Mouse (Mus musculus): Measurements from ENCODE around the gene Sort1. TPM values are rescaled to one million over a fixed set of nuclear protein-coding genes. Genes with fewer than 3 reads are reported as not detected.

The Sort1 gene
- polyA plus RNA-seq, 1 experiment, result 16.5 TPM

GRCm38 (mm10) chr3:108303683-108304082 lies 19.8 kb downstream of the Sort1 start:
- H3K4me3 ChIP-seq (ENCODE audit: control insufficient read depth, insufficient read depth, low read length), result no peak overlapping the region
- TF ChIP-seq CTCF (IDR thresholded peaks at IDR 0.05; ENCODE audit: borderline replicate concordance, control insufficient read depth, extremely low read depth, insufficient read depth, low read length, poor library complexity), result no peak
- no peak for TF ChIP-seq POLR2A (IDR thresholded peaks at IDR 0.05; ENCODE audit: control insufficient read depth, extremely low read depth, insufficient read depth, low read length, poor library complexity)
- no peak for DNase-seq
- H3K27me3 ChIP-seq (ENCODE audit: control insufficient read depth, insufficient read depth, low read length), result no peaks in the 10 kb centered on the region
- no peaks in the 10 kb centered on the region for H3K36me3 ChIP-seq (ENCODE audit: control insufficient read depth, insufficient read depth, low read length)
- no peaks in the 10 kb centered on the region for H3K4me1 ChIP-seq (replicated peaks; ENCODE audit: control insufficient read depth, insufficient read depth, low read length)
- H3K27ac ChIP-seq (ENCODE audit: control insufficient read depth, insufficient read depth, low read length), result no peak overlapping the region
- over 99% methylated on average over 8 of the region's 8 CpGs for WGBS

- Histone ChIP-seq H3K4me1 (replicated peaks; ENCODE audit: control insufficient read depth, insufficient read depth, low read length) (no peaks in the 10 kb centered on the region), H3K4me3 (ENCODE audit: control insufficient read depth, insufficient read depth, low read length) (no peak overlapping the region), H3K27ac (ENCODE audit: control insufficient read depth, insufficient read depth, low read length) (no peak overlapping the region), H3K36me3 (ENCODE audit: control insufficient read depth, insufficient read depth, low read length) (no peaks in the 10 kb centered on the region), H3K27me3 (ENCODE audit: control insufficient read depth, insufficient read depth, low read length) (no peaks in the 10 kb centered on the region)
- TF ChIP-seq POLR2A (IDR thresholded peaks at IDR 0.05; ENCODE audit: control insufficient read depth, extremely low read depth, insufficient read depth, low read length, poor library complexity) (no peak), CTCF (IDR thresholded peaks at IDR 0.05; ENCODE audit: borderline replicate concordance, control insufficient read depth, extremely low read depth, insufficient read depth, low read length, poor library complexity) (no peak)
- no peak for DNase-seq
- WGBS, result 92% methylated on average over 4 of the region's 4 CpGs
These were observed 20.9 kb downstream of the Sort1 start for GRCm38 (mm10) chr3:108304747-108305146.

GRCm38 (mm10) chr3:108306387-108306786 lies 22.5 kb downstream of the Sort1 start:
- Histone ChIP-seq H3K4me1 (replicated peaks; ENCODE audit: control insufficient read depth, insufficient read depth, low read length) (no peaks in the 10 kb centered on the region), H3K27ac (ENCODE audit: control insufficient read depth, insufficient read depth, low read length) (no peak overlapping the region), H3K36me3 (ENCODE audit: control insufficient read depth, insufficient read depth, low read length) (no peaks in the 10 kb centered on the region), H3K27me3 (ENCODE audit: control insufficient read depth, insufficient read depth, low read length) (no peaks in the 10 kb centered on the region), H3K4me3 (ENCODE audit: control insufficient read depth, insufficient read depth, low read length) (no peak overlapping the region)
- TF ChIP-seq CTCF (IDR thresholded peaks at IDR 0.05; ENCODE audit: borderline replicate concordance, control insufficient read depth, extremely low read depth, insufficient read depth, low read length, poor library complexity) (no peak), POLR2A (IDR thresholded peaks at IDR 0.05; ENCODE audit: control insufficient read depth, extremely low read depth, insufficient read depth, low read length, poor library complexity) (no peak)
- DNase-seq, result no peak
- WGBS, result 96% methylated on average over 3 of the region's 3 CpGs

GRCm38 (mm10) chr3:108307485-108307884 lies 23.6 kb downstream of the Sort1 start:
- no peak for TF ChIP-seq CTCF (IDR thresholded peaks at IDR 0.05; ENCODE audit: borderline replicate concordance, control insufficient read depth, extremely low read depth, insufficient read depth, low read length, poor library complexity)
- TF ChIP-seq POLR2A (IDR thresholded peaks at IDR 0.05; ENCODE audit: control insufficient read depth, extremely low read depth, insufficient read depth, low read length, poor library complexity), result no peak
- Histone ChIP-seq H3K27me3 (ENCODE audit: control insufficient read depth, insufficient read depth, low read length) (no peaks in the 10 kb centered on the region), H3K36me3 (ENCODE audit: control insufficient read depth, insufficient read depth, low read length) (no peaks in the 10 kb centered on the region), H3K27ac (ENCODE audit: control insufficient read depth, insufficient read depth, low read length) (no peak overlapping the region), H3K4me3 (ENCODE audit: control insufficient read depth, insufficient read depth, low read length) (no peak overlapping the region), H3K4me1 (replicated peaks; ENCODE audit: control insufficient read depth, insufficient read depth, low read length) (no peaks in the 10 kb centered on the region)
- no peak for DNase-seq
- 95% methylated on average over 6 of the region's 6 CpGs for WGBS

- H3K4me1 ChIP-seq (replicated peaks; ENCODE audit: control insufficient read depth, insufficient read depth, low read length), result no peaks in the 10 kb centered on the region
- no peaks in the 10 kb centered on the region for H3K27me3 ChIP-seq (ENCODE audit: control insufficient read depth, insufficient read depth, low read length)
- no peak for TF ChIP-seq POLR2A (IDR thresholded peaks at IDR 0.05; ENCODE audit: control insufficient read depth, extremely low read depth, insufficient read depth, low read length, poor library complexity)
- no peak for TF ChIP-seq CTCF (IDR thresholded peaks at IDR 0.05; ENCODE audit: borderline replicate concordance, control insufficient read depth, extremely low read depth, insufficient read depth, low read length, poor library complexity)
- no peaks in the 10 kb centered on the region for H3K36me3 ChIP-seq (ENCODE audit: control insufficient read depth, insufficient read depth, low read length)
- H3K4me3 ChIP-seq (ENCODE audit: control insufficient read depth, insufficient read depth, low read length), result no peak overlapping the region
- no peak overlapping the region for H3K27ac ChIP-seq (ENCODE audit: control insufficient read depth, insufficient read depth, low read length)
- no peak for DNase-seq
These were observed 27.0 kb downstream of the Sort1 start for GRCm38 (mm10) chr3:108310921-108311341.

- Histone ChIP-seq H3K4me1 (replicated peaks; ENCODE audit: control insufficient read depth, insufficient read depth, low read length) (no peaks in the 10 kb centered on the region), H3K27me3 (ENCODE audit: control insufficient read depth, insufficient read depth, low read length) (no peaks in the 10 kb centered on the region), H3K4me3 (ENCODE audit: control insufficient read depth, insufficient read depth, low read length) (no peak overlapping the region), H3K27ac (ENCODE audit: control insufficient read depth, insufficient read depth, low read length) (no peak overlapping the region), H3K36me3 (ENCODE audit: control insufficient read depth, insufficient read depth, low read length) (no peaks in the 10 kb centered on the region)
- DNase-seq, result no peak
- 94% methylated on average over 4 of the region's 4 CpGs for WGBS
- TF ChIP-seq POLR2A (IDR thresholded peaks at IDR 0.05; ENCODE audit: control insufficient read depth, extremely low read depth, insufficient read depth, low read length, poor library complexity) (no peak), CTCF (IDR thresholded peaks at IDR 0.05; ENCODE audit: borderline replicate concordance, control insufficient read depth, extremely low read depth, insufficient read depth, low read length, poor library complexity) (no peak)
These were observed 27.8 kb downstream of the Sort1 start for GRCm38 (mm10) chr3:108311688-108312087.

- H3K36me3 ChIP-seq (ENCODE audit: control insufficient read depth, insufficient read depth, low read length), result no peaks in the 10 kb centered on the region
These were observed 28.5 kb downstream of the Sort1 start for GRCm38 (mm10) chr3:108312414-108312813.

More at GRCm38 (mm10) chr3:108312414-108312813, 28.5 kb downstream of the Sort1 start:
- Histone ChIP-seq H3K27me3 (ENCODE audit: control insufficient read depth, insufficient read depth, low read length) (no peaks in the 10 kb centered on the region), H3K27ac (ENCODE audit: control insufficient read depth, insufficient read depth, low read length) (no peak overlapping the region), H3K4me1 (replicated peaks; ENCODE audit: control insufficient read depth, insufficient read depth, low read length) (no peaks in the 10 kb centered on the region), H3K4me3 (ENCODE audit: control insufficient read depth, insufficient read depth, low read length) (no peak overlapping the region)
- no peak for DNase-seq
- TF ChIP-seq POLR2A (IDR thresholded peaks at IDR 0.05; ENCODE audit: control insufficient read depth, extremely low read depth, insufficient read depth, low read length, poor library complexity) (no peak), CTCF (IDR thresholded peaks at IDR 0.05; ENCODE audit: borderline replicate concordance, control insufficient read depth, extremely low read depth, insufficient read depth, low read length, poor library complexity) (no peak)

All from thymus, adult 2 months (tissue).